Mouse (Mus musculus) olfactory bulb, adult 2 months (tissue): Measurements from ENCODE around the gene Dlg5.

ENCODE experiments used
- CTCF ChIP-seq: fragments of 200-500 bp; IDR thresholded peaks from 2 replicates; pipeline ENCODE4 v1.5.1; 2012; ENCODE audit warnings: low read depth, mild to moderate bottlenecking, low read length, moderate library complexity; ENCODE audit not compliant: insufficient read depth
- POLR2A ChIP-seq: fragments of 200-500 bp; IDR thresholded peaks from 2 replicates; pipeline ENCODE4 v1.6.1; 2012; ENCODE audit warnings: mild to moderate bottlenecking, low read depth, low read length, moderate library complexity; ENCODE audit not compliant: insufficient read depth

- no peak for TF ChIP-seq CTCF
- no peak for TF ChIP-seq POLR2A
These were observed 104.0 kb downstream of the Dlg5 start for GRCm38 (mm10) chr14:24141727-24142126.
